Mouse (Mus musculus) MEL (cell line): ENCODE results near the gene Rps23. TPM values are rescaled to one million over a fixed set of nuclear protein-coding genes. Genes with fewer than 3 reads are reported as not detected.
A peak's percentile ranks its signal among the peaks of the same experiment; 100 is the strongest.
"Not testable (repeated sequence)": the region's sequence is repeated elsewhere in the genome, so short reads cannot be mapped to it uniquely, and the experiment has no call there.

Experiments used
- DNase-seq: peaks from one replicate; pipeline ENCODE4 v3.0.0; 2011; ENCODE audit warnings: low read depth, low spot score
- H3K27ac ChIP-seq: 2 replicates; pipeline ENCODE4 v1.5.1; 2012; ENCODE audit warnings: low read depth, mild to moderate bottlenecking, control low read depth, low read length, moderate library complexity; ENCODE audit not compliant: control insufficient read depth
- H3K27me3 ChIP-seq, 2 experiments: fragments of 150-350 bp in 1 of 2; sonication (generic) in 1 of 2; 2 replicates each; pipeline ENCODE4 v1.6.1; 2012; ENCODE audit warnings: low read length in 2 of 2, mild to moderate bottlenecking in 2 of 2, improper control_type of control experiment in 1 of 2, moderate library complexity in 1 of 2; ENCODE audit not compliant: insufficient read depth in 2 of 2, control insufficient read depth in 1 of 2
- H3K36me3 ChIP-seq, 2 experiments: 2 replicates each; pipeline ENCODE4 v1.6.1; 2012 to 2014; ENCODE audit warnings: low read length in 2 of 2, improper control_type of control experiment in 1 of 2, inconsistent platforms in 1 of 2, mild to moderate bottlenecking in 1 of 2; ENCODE audit not compliant: insufficient read depth in 2 of 2, control insufficient read depth in 1 of 2
- H3K4me1 ChIP-seq, 2 experiments: fragments of 150-350 bp in 1 of 2; sonication (generic) in 1 of 2; 2 replicates each; pipeline ENCODE4 v1.6.1; 2012; ENCODE audit warnings: low read length in 2 of 2, improper control_type of control experiment in 1 of 2, mild to moderate bottlenecking in 1 of 2; ENCODE audit not compliant: insufficient read depth in 2 of 2, control insufficient read depth in 1 of 2
- H3K4me3 ChIP-seq, 2 experiments: fragments of 150-350 bp in 1 of 2; sonication (generic) in 1 of 2; 2 replicates each; pipeline ENCODE4 v1.5.1; 2012; ENCODE audit warnings: low read depth in 2 of 2, low read length in 2 of 2, mild to moderate bottlenecking in 2 of 2, moderate library complexity in 2 of 2, control low read depth in 1 of 2, improper control_type of control experiment in 1 of 2; ENCODE audit not compliant: control insufficient read depth in 1 of 2, insufficient read depth in 1 of 2
- H3K79me2 ChIP-seq: 2 replicates; pipeline ENCODE4 v1.6.1; 2012; ENCODE audit warnings: mild to moderate bottlenecking, low read length, moderate library complexity; ENCODE audit not compliant: control insufficient read depth, poor library complexity, insufficient read depth
- H3K9ac ChIP-seq: 2 replicates; pipeline ENCODE4 v1.6.1; 2012; ENCODE audit warnings: low read depth, mild to moderate bottlenecking, control low read depth, low read length, moderate library complexity; ENCODE audit not compliant: control insufficient read depth, poor library complexity, severe bottlenecking
- H3K9me3 ChIP-seq: fragments of 150-350 bp; sonication (generic); replicated peaks from 2 replicates; pipeline ENCODE4 v1.6.1; 2012; ENCODE audit warnings: mild to moderate bottlenecking, low read length, improper control_type of control experiment, moderate library complexity; ENCODE audit not compliant: insufficient read depth
- CHD1 ChIP-seq: IDR thresholded peaks from 2 replicates; pipeline ENCODE4 v1.6.1; 2012; ENCODE audit warnings: low read depth, mild to moderate bottlenecking, inconsistent platforms, low read length, improper control_type of control experiment
- CHD2 ChIP-seq: IDR thresholded peaks from 2 replicates; pipeline ENCODE4 v1.6.1; 2011; ENCODE audit warnings: low read length, improper control_type of control experiment
- E2F4 ChIP-seq: IDR thresholded peaks from 2 replicates; pipeline ENCODE4 v1.6.1; 2011; ENCODE audit warnings: low read depth, low read length, improper control_type of control experiment, borderline replicate concordance
- JUND ChIP-seq: IDR thresholded peaks from 2 replicates; pipeline ENCODE4 v1.6.1; 2011; ENCODE audit warnings: low read depth, mild to moderate bottlenecking, improper control_type of control experiment, low read length
- KAT2A ChIP-seq: conservative IDR thresholded peaks from 2 replicates; pipeline ENCODE4 v1.6.1; 2012; ENCODE audit warnings: low read depth, low read length, improper control_type of control experiment, inconsistent platforms
- MAX ChIP-seq: IDR thresholded peaks from 2 replicates; pipeline ENCODE4 v1.6.1; 2011; ENCODE audit warnings: low read length, improper control_type of control experiment
- MAZ ChIP-seq: IDR thresholded peaks from 2 replicates; pipeline ENCODE4 v1.6.1; 2012; ENCODE audit warnings: low read depth, mild to moderate bottlenecking, inconsistent platforms, low read length, improper control_type of control experiment
- MXI1 ChIP-seq: IDR thresholded peaks from 2 replicates; pipeline ENCODE4 v1.6.1; 2011; ENCODE audit warnings: mild to moderate bottlenecking, low read depth, low read length, improper control_type of control experiment
- MYB ChIP-seq: IDR thresholded peaks from 2 replicates; pipeline ENCODE4 v1.6.1; 2011; ENCODE audit warnings: mild to moderate bottlenecking, low read depth, low read length, improper control_type of control experiment
- NELFE ChIP-seq: IDR thresholded peaks from 2 replicates; pipeline ENCODE4 v1.6.1; 2011; ENCODE audit warnings: low read depth, low read length, improper control_type of control experiment
- SIN3A ChIP-seq: IDR thresholded peaks from 2 replicates; pipeline ENCODE4 v1.6.1; 2012; ENCODE audit warnings: low read length, improper control_type of control experiment, inconsistent platforms
- TBP ChIP-seq: IDR thresholded peaks from 2 replicates; pipeline ENCODE4 v1.8.0; 2011; ENCODE audit warnings: low read depth, low read length, improper control_type of control experiment
- TCF12 ChIP-seq: IDR thresholded peaks from 2 replicates; pipeline ENCODE4 v1.6.1; 2014; ENCODE audit warnings: low read depth, mild to moderate bottlenecking, inconsistent platforms, low read length, improper control_type of control experiment, moderate library complexity
- USF1 ChIP-seq: IDR thresholded peaks from 2 replicates; pipeline ENCODE4 v1.6.1; 2014; ENCODE audit warnings: low read depth, mild to moderate bottlenecking, inconsistent platforms, low read length, improper control_type of control experiment, moderate library complexity
- USF2 ChIP-seq, 2 experiments: IDR thresholded peaks; 2 replicates each; pipeline ENCODE4 v1.6.1; 2011 to 2012; ENCODE audit warnings: improper control_type of control experiment in 2 of 2, low read length in 2 of 2, borderline replicate concordance in 1 of 2, inconsistent platforms in 1 of 2, low read depth in 1 of 2, mild to moderate bottlenecking in 1 of 2; ENCODE audit not compliant: insufficient read depth in 1 of 2
- ZKSCAN1 ChIP-seq: IDR thresholded peaks from 2 replicates; pipeline ENCODE4 v1.6.1; 2012; ENCODE audit warnings: low read depth, mild to moderate bottlenecking, inconsistent platforms, low read length, improper control_type of control experiment, moderate library complexity
- ZMIZ1 ChIP-seq: IDR thresholded peaks from 2 replicates; pipeline ENCODE4 v1.6.1; 2012; ENCODE audit warnings: low read depth, mild to moderate bottlenecking, inconsistent platforms, low read length, improper control_type of control experiment, moderate library complexity
- ZNF384 ChIP-seq: IDR thresholded peaks from 2 replicates; pipeline ENCODE4 v1.6.1; 2012; ENCODE audit warnings: low read depth, mild to moderate bottlenecking, inconsistent platforms, low read length, improper control_type of control experiment
- polyA plus RNA-seq, 2 experiments: library from polyadenylated mRNA; stranded (reverse) in 1 of 2; unstranded in 1 of 2; fragments of >175 nt in 1 of 2; fragments of >200 nt in 1 of 2; gene quantifications; 2 replicates each; pipeline versions ENCODE4 v1.2.1 to v1.2.4; 2012; ENCODE audit warnings: low replicate concordance in 2 of 2, low read depth in 1 of 2; ENCODE audit not compliant: insufficient read length in 2 of 2, insufficient read depth in 1 of 2, missing spikeins in 1 of 2
- total RNA-seq: library from RNA; depleted of rRNA; stranded (reverse); fragments of 300-350 nt; gene quantifications from 2 replicates; pipeline ENCODE4 v1.2.3, GENCODE M21; 2012

Gene Rps23
- total and polyA plus RNA-seq, 3 experiments, result 389 to 2,086 TPM; not detected in 1

- no peaks in the 10 kb centered on the region for H3K4me1 ChIP-seq
- no peak overlapping the region for H3K4me3 ChIP-seq
- no peak for TF ChIP-seq TBP
- no peak for TF ChIP-seq MYB
- TF ChIP-seq CHD1, result no peak
- H3K27ac ChIP-seq, result no peak overlapping the region
- no peak overlapping the region for H3K9ac ChIP-seq
- peaks cover 0 to 3% of the 10 kb centered on the region in 2 experiments; a peak in 1 of 4 replicates for H3K27me3 ChIP-seq
- H3K9me3 ChIP-seq, result no peaks in the 10 kb centered on the region
- H3K79me2 ChIP-seq, result no peaks in the 10 kb centered on the region
- no peaks in the 10 kb centered on the region for H3K36me3 ChIP-seq
- no peak for DNase-seq
Measured at GRCm38 (mm10) chr13:90913675-90914192, 9.0 kb upstream of the Rps23 start.

GRCm38 (mm10) chr13:90914721-90915120, 8.0 kb upstream of the Rps23 start:
- Histone ChIP-seq H3K9ac (no peak overlapping the region), H3K4me1 (no peaks in the 10 kb centered on the region)

GRCm38 (mm10) chr13:90923617-90924016, 859 bp downstream of the Rps23 start:
- peak; percentile 43 for DNase-seq
- not testable (repeated sequence) for H3K4me1 ChIP-seq
- peaks cover 2 to 18% of the 10 kb centered on the region in 2 experiments; a peak in 3 of 4 replicates for H3K36me3 ChIP-seq

More at GRCm38 (mm10) chr13:90914721-90915120, 8.0 kb upstream of the Rps23 start:
- no peak for DNase-seq
- Histone ChIP-seq H3K36me3 (no peaks in the 10 kb centered on the region), H3K79me2 (no peaks in the 10 kb centered on the region), H3K9me3 (no peaks in the 10 kb centered on the region), H3K27ac (no peak overlapping the region), H3K27me3 (peaks cover 0 to 3% of the 10 kb centered on the region in 2 experiments; a peak in 1 of 4 replicates), H3K4me3 (no peak overlapping the region)
- TF ChIP-seq ZNF384 (no peak), TCF12 (no peak), MAZ (no peak), CHD2 (no peak), TBP (no peak), ZMIZ1 (no peak), MAX (no peak), KAT2A (no peak), USF2 (IDR thresholded peaks at IDR 0.05; ENCODE audit: borderline replicate concordance in 1 of 2, insufficient read depth in 1 of 2, low read depth in 1 of 2, low read length in 2 of 2) (no peak), E2F4 (no peak), ZKSCAN1 (no peak), NELFE (no peak), USF1 (no peak), MXI1 (no peak), JUND (no peak)

More at GRCm38 (mm10) chr13:90923617-90924016, 859 bp downstream of the Rps23 start:
- Histone ChIP-seq H3K9ac (peak overlapping the region; percentile 99), H3K27ac (peak overlapping the region; percentile 87), H3K4me3 (peak overlapping the region; percentile 91 to 92)
- not testable (repeated sequence) for H3K27me3 ChIP-seq, H3K9me3 ChIP-seq, H3K79me2 ChIP-seq
- TF ChIP-seq SIN3A, result 0 out of 2 replicates have a peak, but pooled peaks have one; percentile 4
- TF ChIP-seq, all 39 proteins: peak for 1; not testable (repeated sequence) for 38
